Mouse (Mus musculus) liver, adult 2 months (tissue): Measurements from ENCODE around the gene Esp6. TPM values are rescaled to one million over a fixed set of nuclear protein-coding genes. Genes with fewer than 3 reads are reported as not detected.

Experiments
- DNase-seq: peaks from one replicate; pipeline ENCODE4 v3.0.0-alpha.2; 2011; ENCODE audit warnings: low read depth, low spot score; ENCODE audit errors: extremely low read depth
- H3K27ac ChIP-seq: fragments of 200-500 bp; replicated peaks from 2 replicates; pipeline ENCODE4 v1.5.1; 2012; ENCODE audit warnings: low read depth, mild to moderate bottlenecking, control low read depth, inconsistent platforms, low read length; ENCODE audit not compliant: insufficient read depth
- H3K27me3 ChIP-seq: fragments of 200-500 bp; 2 replicates; pipeline ENCODE4 v1.6.1; 2012; ENCODE audit warnings: mild to moderate bottlenecking, moderate library complexity, low read length, inconsistent platforms; ENCODE audit not compliant: control insufficient read depth, insufficient read depth
- H3K36me3 ChIP-seq: fragments of 200-500 bp; 2 replicates; pipeline ENCODE4 v1.6.1; 2012; ENCODE audit warnings: low read length, inconsistent platforms; ENCODE audit not compliant: control insufficient read depth, insufficient read depth
- H3K4me1 ChIP-seq: fragments of 200-500 bp; 2 replicates; pipeline ENCODE4 v1.6.1; 2011; ENCODE audit warnings: low read length; ENCODE audit not compliant: control insufficient read depth, insufficient read depth
- H3K4me3 ChIP-seq: fragments of 200-500 bp; 2 replicates; pipeline ENCODE4 v1.5.1; 2011; ENCODE audit warnings: low read depth, mild to moderate bottlenecking, control low read depth, low read length, moderate library complexity; ENCODE audit not compliant: insufficient read depth
- H3K79me2 ChIP-seq: fragments of 200-500 bp; 2 replicates; pipeline ENCODE4 v1.6.1; 2012; ENCODE audit warnings: inconsistent platforms, mild to moderate bottlenecking, low read length, moderate library complexity; ENCODE audit not compliant: control insufficient read depth, insufficient read depth
- H3K9ac ChIP-seq: fragments of 200-500 bp; 2 replicates; pipeline ENCODE4 v1.6.1; 2012; ENCODE audit warnings: low read depth, mild to moderate bottlenecking, control low read depth, inconsistent platforms, low read length
- CTCF ChIP-seq: fragments of 200-500 bp; IDR thresholded peaks from 2 replicates; pipeline ENCODE4 v1.5.1; 2011; ENCODE audit warnings: low read depth, low read length, control low read depth
- POLR2A ChIP-seq: fragments of 200-500 bp; IDR thresholded peaks from 2 replicates; pipeline ENCODE4 v1.6.1; 2011; ENCODE audit warnings: low read length, control low read depth; ENCODE audit not compliant: insufficient read depth; ENCODE audit errors: extremely low read depth
- polyA plus RNA-seq: library from polyadenylated mRNA; depleted of rRNA; stranded (reverse); fragments of >200 nt; gene quantifications from 2 replicates; pipeline ENCODE4 v1.2.3, GENCODE M21; 2012; rRNA removed
- total RNA-seq: library from RNA; depleted of rRNA; stranded (reverse); fragments of >200 nt; gene quantifications from 2 replicates; pipeline ENCODE4 v1.2.3, GENCODE M21; 2014; rRNA removed

Gene Esp6
- total and polyA plus RNA-seq, 2 experiments = not detected

- Histone ChIP-seq H3K27ac (no peak overlapping the region), H3K27me3 (no peaks in the 10 kb centered on the region), H3K4me3 (no peak overlapping the region), H3K79me2 (no peaks in the 10 kb centered on the region), H3K9ac (no peak overlapping the region), H3K4me1 (no peaks in the 10 kb centered on the region), H3K36me3 (no peaks in the 10 kb centered on the region)
- TF ChIP-seq CTCF (no peak), POLR2A (no peak)
- no peak for DNase-seq
Observed at GRCm38 (mm10) chr17:40591297-40591696, 30.0 kb downstream of the Esp6 start.

GRCm38 (mm10) chr17:40598294-40598693 lies 37.0 kb downstream of the Esp6 start, which contains the start of gene Esp4:
Esp4 (plus strand) TSS chr17:40598594.
- H3K4me3 ChIP-seq = no peak within 1 kb of the TSS
- H3K9ac ChIP-seq = no peak within 1 kb of the TSS
- H3K27ac ChIP-seq = no peak within 1 kb of the TSS
- H3K79me2 ChIP-seq = no peaks in the 10 kb centered on the region
- no peaks in the 10 kb centered on the region for H3K36me3 ChIP-seq
- DNase-seq = no peak
- H3K4me1 ChIP-seq = no peaks in the 10 kb centered on the region
- TF ChIP-seq CTCF (no peak), POLR2A (no peak)
- H3K27me3 ChIP-seq = no peaks in the 10 kb centered on the region

Other genes with a start within 250 kb of the Esp6 start
- gene Crisp1, start 242.3 kb upstream of the Esp6 start, total RNA-seq = not detected in 2 replicates
- not detected in 2 replicates for gene Crisp1, start 242.3 kb upstream of the Esp6 start, polyA plus RNA-seq
- not detected in 2 replicates for gene Esp8, start 41.5 kb upstream of the Esp6 start, total RNA-seq
- not detected in 2 replicates for gene Esp8, start 41.5 kb upstream of the Esp6 start, polyA plus RNA-seq
- gene Esp4, start 37.1 kb downstream of the Esp6 start, total RNA-seq = not detected in 2 replicates
- not detected in 2 replicates for gene Esp4, start 37.1 kb downstream of the Esp6 start, polyA plus RNA-seq
- gene Esp3, start 70.6 kb downstream of the Esp6 start, total RNA-seq = not detected in 2 replicates
- gene Esp3, start 70.6 kb downstream of the Esp6 start, polyA plus RNA-seq = not detected in 2 replicates
- not detected in 2 replicates for gene Esp1, start 165.6 kb downstream of the Esp6 start, total RNA-seq
- gene Esp1, start 165.6 kb downstream of the Esp6 start, polyA plus RNA-seq = not detected in 2 replicates
- gene Crisp2, start 245.5 kb downstream of the Esp6 start, total RNA-seq = 0.20 and 0.74 TPM in 2 replicates
- gene Crisp2, start 245.5 kb downstream of the Esp6 start, polyA plus RNA-seq = 0.21 TPM in 1 of 2 replicates, not detected in the other
- not detected in 2 replicates for gene Rhag, start 249.6 kb downstream of the Esp6 start, total RNA-seq
- gene Rhag, start 249.6 kb downstream of the Esp6 start, polyA plus RNA-seq = not detected in 2 replicates